Mouse (Mus musculus) liver, embryonic 11.5 days (tissue): ENCODE measurements around the gene Skap1. TPM values are rescaled to one million over a fixed set of nuclear protein-coding genes. Genes with fewer than 3 reads are reported as not detected.

ENCODE experiments used
- ATAC-seq: fragments of 200-750 bp; cut with Nextera tagmentation; replicated peaks from 2 replicates; pipeline ENCODE4 v1.8.0; 2017; ENCODE audit warnings: moderate number of reproducible peaks, mild to moderate bottlenecking, moderate TSS enrichment, moderate library complexity; ENCODE audit not compliant: low FRiP score
- DNase-seq: peaks from one replicate; pipeline ENCODE4 v3.0.0-alpha.2; 2017; ENCODE audit warnings: low spot score
- H3K27ac ChIP-seq: fragments of 300-500 bp; sonication (generic); 2 replicates; pipeline ENCODE4 v1.5.1; 2014; ENCODE audit warnings: mild to moderate bottlenecking, low read depth, low read length, control low read depth
- H3K27me3 ChIP-seq: fragments of 300-500 bp; sonication (generic); replicated peaks from 2 replicates; pipeline ENCODE4 v1.6.1; 2014; ENCODE audit warnings: low read length, mixed read lengths; ENCODE audit not compliant: control insufficient read depth, insufficient read depth
- H3K36me3 ChIP-seq: fragments of 300-500 bp; sonication (generic); 2 replicates; pipeline ENCODE4 v1.6.1; 2014; ENCODE audit warnings: mild to moderate bottlenecking, low read length, moderate library complexity, mixed read lengths; ENCODE audit not compliant: control insufficient read depth, insufficient read depth
- H3K4me1 ChIP-seq: fragments of 300-500 bp; sonication (generic); replicated peaks from 2 replicates; pipeline ENCODE4 v1.6.1; 2014; ENCODE audit warnings: low read length, mixed read lengths; ENCODE audit not compliant: control insufficient read depth, insufficient read depth
- H3K4me2 ChIP-seq: fragments of 300-500 bp; sonication (generic); 2 replicates; pipeline ENCODE4 v1.6.1; 2014; ENCODE audit warnings: mild to moderate bottlenecking, control low read depth, moderate library complexity
- H3K4me3 ChIP-seq: fragments of 300-500 bp; sonication (generic); 2 replicates; pipeline ENCODE4 v1.5.1; 2014; ENCODE audit warnings: low read depth, low read length, control low read depth
- H3K9ac ChIP-seq: fragments of 300-500 bp; sonication (generic); 2 replicates; pipeline ENCODE4 v1.6.1; 2014; ENCODE audit warnings: low read depth, low read length, control low read depth
- H3K9me3 ChIP-seq: fragments of 300-500 bp; sonication (generic); 2 replicates; pipeline ENCODE4 v1.6.1; 2016; ENCODE audit warnings: low read length, inconsistent platforms, mixed read lengths; ENCODE audit not compliant: control insufficient read depth
- WGBS: fragments of 180-500 bp; shearing (Covaris S2); extraction: QIAGEN DNeasy Blood & Tissue Kit; methylation state at CpG from one replicate; pipeline ENCODE4 v1.1.7; 2014; 5-methylcytosine and 5-hydroxymethylcytosine counted together
- polyA plus RNA-seq: library from polyadenylated mRNA; unstranded; fragments of >200 nt; fragmentation: Nextera tagmentation; extraction: Ambion mirVana; gene quantifications from 2 replicates; pipeline ENCODE4 v1.2.1, GENCODE M21; 2014

Gene Skap1
- polyA plus RNA-seq, 1 experiment from 2014 or later = 0.45 TPM

GRCm38 (mm10) chr11:96553091-96553490 lies 88.7 kb downstream of the Skap1 start:
- no peak for ATAC-seq
- H3K4me3 ChIP-seq = no peak overlapping the region
- no peaks in the 10 kb centered on the region for H3K36me3 ChIP-seq
- no peak overlapping the region for H3K27ac ChIP-seq
- H3K4me1 ChIP-seq = no peaks in the 10 kb centered on the region
- WGBS = 19% methylated on average over 15 of the region's 15 CpGs
- no peak overlapping the region for H3K4me2 ChIP-seq
- H3K9me3 ChIP-seq = no peaks in the 10 kb centered on the region
- no peak for DNase-seq
- peaks cover 6% of the 10 kb centered on the region for H3K27me3 ChIP-seq
- no peak overlapping the region for H3K9ac ChIP-seq

- Histone ChIP-seq H3K27me3 (0 out of 2 replicates have a peak, but pooled peaks cover 2% of the 10 kb centered on the region), H3K9ac (no peak overlapping the region), H3K4me3 (no peak overlapping the region), H3K9me3 (no peaks in the 10 kb centered on the region), H3K27ac (no peak overlapping the region), H3K4me2 (no peak overlapping the region), H3K36me3 (no peaks in the 10 kb centered on the region), H3K4me1 (no peaks in the 10 kb centered on the region)
- no peak for ATAC-seq
- no peak for DNase-seq
- 72% methylated on average over 5 of the region's 5 CpGs for WGBS
Observed at GRCm38 (mm10) chr11:96560229-96560628, 95.8 kb downstream of the Skap1 start.

GRCm38 (mm10) chr11:96564088-96564487 lies 99.7 kb downstream of the Skap1 start:
- WGBS = 58% methylated on average over 1 of the region's 1 CpGs
- Histone ChIP-seq H3K4me1 (no peaks in the 10 kb centered on the region), H3K9ac (no peak overlapping the region), H3K4me3 (no peak overlapping the region), H3K9me3 (no peaks in the 10 kb centered on the region), H3K4me2 (no peak overlapping the region), H3K27ac (no peak overlapping the region), H3K27me3 (0 out of 2 replicates have a peak, but pooled peaks cover 5% of the 10 kb centered on the region), H3K36me3 (no peaks in the 10 kb centered on the region)
- ATAC-seq (no peak), DNase-seq (no peak)

- Histone ChIP-seq H3K27ac (no peak overlapping the region), H3K4me3 (no peak overlapping the region), H3K36me3 (no peaks in the 10 kb centered on the region), H3K4me2 (no peak overlapping the region), H3K27me3 (no peaks in the 10 kb centered on the region), H3K9me3 (no peaks in the 10 kb centered on the region), H3K9ac (no peak overlapping the region), H3K4me1 (no peaks in the 10 kb centered on the region; the same call in 1 of the 2 replicates)
- DNase-seq (no peak), ATAC-seq (no peak)
- WGBS = 37% methylated on average over 3 of the region's 3 CpGs
Observed at GRCm38 (mm10) chr11:96572515-96572914, 108.1 kb downstream of the Skap1 start.

- H3K27ac ChIP-seq = no peak overlapping the region
- no peaks in the 10 kb centered on the region for H3K9me3 ChIP-seq
- no peak overlapping the region for H3K4me2 ChIP-seq
- ATAC-seq (no peak), DNase-seq (no peak)
- no peaks in the 10 kb centered on the region; the same call in 1 of the 2 replicates for H3K4me1 ChIP-seq
- H3K9ac ChIP-seq = no peak overlapping the region
- 54% methylated on average over 14 of the region's 14 CpGs for WGBS
- H3K4me3 ChIP-seq = no peak overlapping the region
- H3K36me3 ChIP-seq = no peaks in the 10 kb centered on the region
- no peaks in the 10 kb centered on the region for H3K27me3 ChIP-seq
Observed at GRCm38 (mm10) chr11:96576491-96577427, 112.4 kb downstream of the Skap1 start.

GRCm38 (mm10) chr11:96578551-96579283 lies 114.3 kb downstream of the Skap1 start:
- 0 out of 2 replicates have a peak overlapping the region, but pooled peaks have one; percentile 0 for H3K4me3 ChIP-seq
- no peak for ATAC-seq
- H3K9ac ChIP-seq = no peak overlapping the region
- no peak overlapping the region for H3K27ac ChIP-seq
- H3K27me3 ChIP-seq = no peaks in the 10 kb centered on the region
- peak overlapping the region; percentile 50 for H3K4me2 ChIP-seq
- 32% methylated on average over 25 of the region's 25 CpGs for WGBS
- H3K9me3 ChIP-seq = no peaks in the 10 kb centered on the region
- DNase-seq = no peak
- no peaks in the 10 kb centered on the region for H3K36me3 ChIP-seq
- H3K4me1 ChIP-seq = no peaks in the 10 kb centered on the region; the same call in 1 of the 2 replicates

- 51% methylated on average over 10 of the region's 10 CpGs for WGBS
- no peak overlapping the region for H3K4me2 ChIP-seq
- H3K9ac ChIP-seq = no peak overlapping the region
- no peaks in the 10 kb centered on the region for H3K27me3 ChIP-seq
- no peak for ATAC-seq
- H3K9me3 ChIP-seq = no peaks in the 10 kb centered on the region
- DNase-seq = no peak
- no peak overlapping the region for H3K4me3 ChIP-seq
- H3K27ac ChIP-seq = no peak overlapping the region
- no peaks in the 10 kb centered on the region for H3K36me3 ChIP-seq
- H3K4me1 ChIP-seq = no peaks in the 10 kb centered on the region; the same call in 1 of the 2 replicates
Observed at GRCm38 (mm10) chr11:96581604-96582384, 117.4 kb downstream of the Skap1 start.

GRCm38 (mm10) chr11:96582595-96582994 lies 118.2 kb downstream of the Skap1 start:
- no peaks in the 10 kb centered on the region for H3K4me1 ChIP-seq
- no peak for ATAC-seq
- 50% methylated on average over 10 of the region's 10 CpGs for WGBS
- no peak overlapping the region for H3K27ac ChIP-seq
- H3K4me2 ChIP-seq = no peak overlapping the region
- no peak overlapping the region for H3K9ac ChIP-seq
- DNase-seq = no peak
- no peaks in the 10 kb centered on the region for H3K9me3 ChIP-seq
- H3K36me3 ChIP-seq = no peaks in the 10 kb centered on the region
- H3K27me3 ChIP-seq = no peaks in the 10 kb centered on the region
- no peak overlapping the region for H3K4me3 ChIP-seq
